Comparison of ENCODE assay signal across 9 mouse cellular contexts in genomic region chr10:81252424-81253419, GRCm38 (mm10). TPM values are rescaled to one million over a fixed set of nuclear protein-coding genes. Genes with fewer than 3 reads are reported as not detected.
DNase-seq lines count a peak whose midpoint lies in the region; ATAC-seq and TF ChIP-seq lines count a peak whose summit lies in the region.
"Had no signal": no experiment of that assay in that cellular context is flagged by ENCODE, and none has a peak within 500 bp of the region (broad histone marks: within the 10 kb centered on the region; RNA-seq: fewer than 3 reads in every experiment).

Gene Matk (plus strand): TSS chr10:81252935.

- H3K36me3 ChIP-seq in kidney, postnatal 0 days (ENCODE audit: insufficient read depth, low read length): no peaks in the 10 kb centered on the region
- no peaks in the 10 kb centered on the region for H3K36me3 ChIP-seq in kidney, adult 2 months (ENCODE audit: control insufficient read depth, insufficient read depth, low read length)
- H3K36me3 ChIP-seq in midbrain, embryonic 15.5 days (replicated peaks): no peaks in the 10 kb centered on the region
- no peaks in the 10 kb centered on the region for H3K36me3 ChIP-seq in stomach, embryonic 14.5 days (ENCODE audit: control insufficient read depth, insufficient read depth, low read length)
- H3K36me3 ChIP-seq: liver, embryonic 15.5 days had no signal

- H3K4me3 ChIP-seq in kidney, postnatal 0 days (replicated peaks; ENCODE audit: low read depth, low read length): no peak within 1 kb of the TSS
- no peak within 1 kb of the TSS for H3K4me3 ChIP-seq in kidney, adult 2 months (ENCODE audit: insufficient read depth, low read depth, low read length)
- H3K4me3 ChIP-seq in midbrain, embryonic 15.5 days: peak within 1 kb of the TSS; percentile 38
- H3K4me3 ChIP-seq in stomach, embryonic 14.5 days (ENCODE audit: low read depth, low read length): peak within 1 kb of the TSS; percentile 12; the same call in 1 of the 2 replicates
- H3K4me3 ChIP-seq: liver, embryonic 15.5 days had no signal

- H3K27me3 ChIP-seq in kidney, postnatal 0 days (ENCODE audit: insufficient read depth, low read length): peaks cover 10% of the 10 kb centered on the region; the same call in 1 of the 2 replicates
- no peaks in the 10 kb centered on the region for H3K27me3 ChIP-seq in kidney, adult 2 months (replicated peaks; ENCODE audit: control insufficient read depth, insufficient read depth, low read length)
- peaks cover 34% of the 10 kb centered on the region for H3K27me3 ChIP-seq in midbrain, embryonic 15.5 days (replicated peaks)
- peaks cover 22% of the 10 kb centered on the region for H3K27me3 ChIP-seq in stomach, embryonic 14.5 days (ENCODE audit: control insufficient read depth, insufficient read depth, low read length)

- WGBS in kidney, postnatal 0 days: 7% methylated on average over 43 of the region's 44 CpGs
- WGBS in kidney, adult 2 months: 7% methylated on average over 44 of the region's 44 CpGs
- 8% methylated on average over 44 of the region's 44 CpGs for WGBS in midbrain, embryonic 15.5 days
- WGBS in stomach, embryonic 14.5 days: 10% methylated on average over 43 of the region's 44 CpGs

- H3K4me2 ChIP-seq in kidney, postnatal 0 days (ENCODE audit: low read length): peak within 1 kb of the TSS; percentile 23; the same call in 1 of the 2 replicates
- H3K4me2 ChIP-seq in midbrain, embryonic 15.5 days: peak within 1 kb of the TSS; percentile 66
- peak within 1 kb of the TSS; percentile 23; the same call in 1 of the 2 replicates for H3K4me2 ChIP-seq in stomach, embryonic 14.5 days (replicated peaks; ENCODE audit: low read depth, low read length)
- H3K4me2 ChIP-seq: liver, embryonic 15.5 days had no signal

- peak within 1 kb of the TSS; percentile 4; the same call in 1 of the 2 replicates for H3K9ac ChIP-seq in kidney, postnatal 0 days (ENCODE audit: low read depth, low read length)
- peak within 1 kb of the TSS; percentile 44 for H3K9ac ChIP-seq in midbrain, embryonic 15.5 days
- H3K9ac ChIP-seq in stomach, embryonic 14.5 days (replicated peaks; ENCODE audit: low read depth, low read length): no peak within 1 kb of the TSS
- H3K9ac ChIP-seq: liver, embryonic 15.5 days had no signal

- no peak for ATAC-seq in kidney, postnatal 0 days (replicated peaks; ENCODE audit: low FRiP score, low read depth)
- peak; percentile 48 for ATAC-seq in common myeloid progenitor, adult 5-6 weeks (replicated peaks; ENCODE audit: low read depth, poor library complexity, severe bottlenecking)
- peak; percentile 86 for ATAC-seq in midbrain, embryonic 15.5 days (replicated peaks)
- 0 out of 2 replicates have a peak, but pooled peaks have one; percentile 19 for ATAC-seq in stomach, embryonic 14.5 days (ENCODE audit: insufficient number of reproducible peaks, insufficient read depth, low FRiP score, low read depth)

- no peak for TF ChIP-seq POLR2A in kidney, adult 2 months (IDR thresholded peaks at IDR 0.05; ENCODE audit: low read depth, low read length)

- no peak within 1 kb of the TSS for H3K27ac ChIP-seq in kidney, postnatal 0 days
- no peak within 1 kb of the TSS for H3K27ac ChIP-seq in kidney, adult 2 months (ENCODE audit: insufficient read depth, low read depth, low read length)
- peak within 1 kb of the TSS; percentile 67 for H3K27ac ChIP-seq in midbrain, embryonic 15.5 days
- H3K27ac ChIP-seq in stomach, embryonic 14.5 days (ENCODE audit: low read length): no peak within 1 kb of the TSS
- H3K27ac ChIP-seq: liver, embryonic 15.5 days had no signal

- intact Hi-C loops in heart, postnatal 10 days (cut with DNase I): no loop called here

- peak; percentile 65 for DNase-seq in kidney, postnatal 0 days (ENCODE audit: low spot score)
- DNase-seq in kidney, adult 2 months: no peak
- peak; percentile 52 to 64 for DNase-seq in heart, postnatal 10 days
- DNase-seq in layer of hippocampus, postnatal 14 days (ENCODE audit: low spot score in 2 of 2): peak; percentile 87 to 88
- no peak for DNase-seq in urinary bladder, adult 18-20 months (ENCODE audit: low spot score in 2 of 2)

- H3K4me1 ChIP-seq in kidney, postnatal 0 days (replicated peaks; ENCODE audit: insufficient read depth, low read length): peaks cover 13% of the 10 kb centered on the region; the same call in 1 of the 2 replicates
- H3K4me1 ChIP-seq in kidney, adult 2 months (ENCODE audit: control insufficient read depth, insufficient read depth, low read length): no peaks in the 10 kb centered on the region
- H3K4me1 ChIP-seq in midbrain, embryonic 15.5 days: peaks cover 26% of the 10 kb centered on the region
- H3K4me1 ChIP-seq in stomach, embryonic 14.5 days (ENCODE audit: control insufficient read depth, insufficient read depth, low read length): peaks cover 6% of the 10 kb centered on the region; the same call in 1 of the 2 replicates

- TF ChIP-seq CTCF in kidney, postnatal 0 days (IDR thresholded peaks at IDR 0.05; ENCODE audit: low read depth): peak; percentile 42
- TF ChIP-seq CTCF in kidney, adult 2 months (conservative IDR thresholded peaks at IDR 0.05; ENCODE audit: insufficient read depth, insufficient read length, low read depth, low read length): no peak

- H3K9me3 ChIP-seq in kidney, postnatal 0 days (replicated peaks; ENCODE audit: low read length): no peaks in the 10 kb centered on the region
- H3K9me3 ChIP-seq in midbrain, embryonic 15.5 days: no peaks in the 10 kb centered on the region
- H3K9me3 ChIP-seq in stomach, embryonic 14.5 days (ENCODE audit: control insufficient read depth, low read depth, low read length): no peaks in the 10 kb centered on the region
- H3K9me3 ChIP-seq: liver, embryonic 15.5 days had no signal

RNA-seq across cellular contexts. Expression of gene Matk, which starts in this region (rescaled TPM):
- 3.9 and 5.5 TPM in 2 replicates for polyA plus RNA-seq in kidney, postnatal 0 days (2015; fragmentation: Nextera tagmentation; extraction: Ambion mirVana)
- 0.57 and 1.5 TPM in 2 replicates for polyA plus RNA-seq in kidney, adult 2 months (2012; rRNA removed)
- 19.7 and 20.3 TPM in 2 replicates for total RNA-seq in common myeloid progenitor, adult 5-6 weeks (2017)
- under 1 TPM; 0.27 to 0.38 TPM for total RNA-seq in heart, postnatal 10 days (2021)
- 100 to 1,000 TPM; 246 to 268 TPM for total RNA-seq in layer of hippocampus, postnatal 14 days (2021)
- polyA plus RNA-seq in midbrain, embryonic 15.5 days (2015; fragmentation: Nextera tagmentation; extraction: Ambion mirVana): 37.2 and 40.1 TPM in 2 replicates
- polyA plus RNA-seq in stomach, embryonic 14.5 days (2014; fragmentation: Nextera tagmentation; extraction: Ambion mirVana): 3.4 and 3.9 TPM in 2 replicates

Comparison
In these comparisons a context has a peak if more than half of its experiments do, and no peak if none do; other contexts are left out.
1. RNA of gene Matk (total RNA-seq): 246 to 268 TPM in layer of hippocampus, postnatal 14 days and 19.7 to 20.3 TPM in common myeloid progenitor, adult 5-6 weeks; 0.27 to 0.38 TPM in heart, postnatal 10 days; every median in the first group is over 10 times any median in the second.
2. RNA of gene Matk (total RNA-seq): 246 to 268 TPM in layer of hippocampus, postnatal 14 days; 19.7 to 20.3 TPM in common myeloid progenitor, adult 5-6 weeks; every median in the first group is over 10 times any median in the second.
3. DNase-seq: peak in kidney, postnatal 0 days (single experiment) and layer of hippocampus, postnatal 14 days (2 of 2); none in kidney, adult 2 months (single experiment) and urinary bladder, adult 18-20 months (0 of 2).
4. Peak in DNase-seq in heart, postnatal 10 days; RNA of the gene not detected or under 1 TPM.
5. H3K4me3 ChIP-seq: peak in midbrain, embryonic 15.5 days (single experiment) and stomach, embryonic 14.5 days (single experiment); none in kidney, postnatal 0 days (single experiment) and kidney, adult 2 months (single experiment).
6. Peak in every context shown above with its lines, with median percentiles within 50 percentile points of each other: H3K4me2 ChIP-seq.